Mouse (Mus musculus): ENCODE data around the gene Filip1l. TPM values are rescaled to one million over a fixed set of nuclear protein-coding genes. Genes with fewer than 3 reads are reported as not detected.

Filip1l gene
- polyA plus RNA-seq, 1 experiment from 2014 or later, result 10.5 TPM

DNA sequence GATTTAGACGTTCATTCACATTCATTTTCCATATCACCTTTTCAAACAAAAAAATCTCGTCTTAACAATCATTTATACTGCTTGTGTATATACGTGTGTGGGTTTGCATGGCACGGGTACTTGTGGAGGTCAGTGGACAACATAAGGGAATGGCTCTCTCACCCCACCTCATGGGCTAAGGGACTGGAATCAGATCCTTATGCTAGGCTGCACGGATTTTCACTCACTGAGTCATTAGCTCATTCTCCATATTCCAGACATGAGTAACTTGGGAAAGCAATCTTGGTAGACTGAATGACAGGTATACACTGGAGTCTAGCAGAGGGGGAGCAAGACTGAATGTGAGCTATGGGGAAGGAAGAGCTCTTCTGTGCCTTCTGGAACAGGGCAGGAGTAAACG, 80.8 kb downstream of the Filip1l start:
- DNase-seq (ENCODE audit: low spot score), result no peak

GRCm38 (mm10) chr16:57434640-57435039, 81.7 kb downstream of the Filip1l start:
- peak; percentile 60 for DNase-seq (ENCODE audit: low spot score)

DNA sequence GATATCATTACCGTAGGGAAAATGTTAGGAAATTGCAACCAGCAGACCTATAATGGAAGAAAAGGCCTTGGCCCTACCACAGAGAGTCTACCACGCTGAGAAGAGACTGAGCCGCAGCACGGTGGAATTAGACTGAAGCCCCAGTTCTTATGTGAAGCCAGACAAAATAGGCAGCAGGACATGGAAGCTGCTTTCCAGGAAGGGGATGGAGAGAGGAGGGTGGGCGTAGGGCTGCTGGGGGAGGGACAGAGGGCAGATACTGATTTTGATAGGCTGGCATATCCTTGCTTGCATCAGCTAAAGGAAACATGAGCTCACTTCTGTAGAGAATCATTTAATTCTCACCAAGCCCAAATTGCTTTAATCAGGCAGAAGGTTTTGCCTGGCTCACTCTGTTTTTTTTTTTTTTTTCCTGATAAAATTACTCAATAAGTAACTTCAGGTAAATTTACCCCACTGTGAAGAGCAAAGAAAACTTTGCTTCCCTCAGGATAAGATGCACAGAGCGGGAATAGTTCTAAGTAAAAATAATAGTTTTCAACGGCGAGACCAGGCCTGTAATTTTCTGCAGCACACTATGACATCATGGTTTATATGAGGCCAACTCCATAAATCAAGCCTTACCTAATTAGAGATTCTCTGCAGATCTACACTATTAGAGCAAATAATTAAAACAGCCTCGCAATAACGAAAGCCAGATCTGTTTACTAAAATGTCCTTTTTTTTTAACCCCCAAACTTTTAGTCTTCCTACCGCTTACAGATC, 84.8 kb downstream of the Filip1l start:
- no peak for DNase-seq (ENCODE audit: low spot score)

- no peak for DNase-seq (ENCODE audit: low spot score)
Observed at GRCm38 (mm10) chr16:57438288-57438685, 85.4 kb downstream of the Filip1l start.

GRCm38 (mm10) chr16:57439206-57439605, 86.3 kb downstream of the Filip1l start:
- no peak for DNase-seq (ENCODE audit: low spot score)

DNA sequence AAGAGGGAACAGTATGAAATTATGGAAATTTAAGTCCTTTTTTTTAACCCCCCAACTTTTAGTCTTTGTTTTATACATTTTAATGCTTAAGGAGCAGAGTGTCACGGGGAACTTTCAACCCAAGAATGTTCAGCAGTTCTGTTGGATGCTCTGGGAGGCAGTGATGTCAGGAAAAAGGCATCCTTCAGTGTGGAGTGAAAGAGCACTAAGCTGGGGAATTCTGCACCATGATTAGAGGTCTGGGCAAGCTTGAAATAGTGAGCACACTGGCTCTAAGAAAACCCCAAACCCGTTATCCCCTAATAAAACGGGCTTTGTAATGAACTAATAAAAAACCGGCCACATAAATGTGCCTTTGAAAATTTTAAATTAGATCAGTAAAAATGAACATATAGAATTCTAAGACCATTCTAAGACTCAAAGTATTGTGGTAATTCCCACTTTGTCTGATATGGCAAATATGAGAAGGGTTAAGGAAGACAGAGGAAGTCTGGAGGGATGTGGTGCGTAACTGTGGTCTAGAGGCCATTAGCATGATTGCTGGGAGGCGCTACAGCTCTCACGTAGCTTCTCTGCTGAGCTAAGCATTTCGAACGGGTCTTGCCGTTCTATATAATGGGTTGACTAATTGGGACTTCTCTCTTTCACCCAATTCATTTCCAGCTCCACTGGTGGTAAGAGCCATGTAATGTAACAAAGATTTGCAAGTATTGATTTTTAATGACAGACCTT, 88.0 kb downstream of the Filip1l start:
- no peak for DNase-seq (ENCODE audit: low spot score)

- no peak for DNase-seq (ENCODE audit: low spot score)
Observed at GRCm38 (mm10) chr16:57445096-57446094, 92.5 kb downstream of the Filip1l start.

GRCm38 (mm10) chr16:57453009-57453408, 100.1 kb downstream of the Filip1l start:
- DNase-seq (ENCODE audit: low spot score), result no peak

GRCm38 (mm10) chr16:57454106-57454763, 101.3 kb downstream of the Filip1l start:
- no peak for DNase-seq (ENCODE audit: low spot score)

DNA sequence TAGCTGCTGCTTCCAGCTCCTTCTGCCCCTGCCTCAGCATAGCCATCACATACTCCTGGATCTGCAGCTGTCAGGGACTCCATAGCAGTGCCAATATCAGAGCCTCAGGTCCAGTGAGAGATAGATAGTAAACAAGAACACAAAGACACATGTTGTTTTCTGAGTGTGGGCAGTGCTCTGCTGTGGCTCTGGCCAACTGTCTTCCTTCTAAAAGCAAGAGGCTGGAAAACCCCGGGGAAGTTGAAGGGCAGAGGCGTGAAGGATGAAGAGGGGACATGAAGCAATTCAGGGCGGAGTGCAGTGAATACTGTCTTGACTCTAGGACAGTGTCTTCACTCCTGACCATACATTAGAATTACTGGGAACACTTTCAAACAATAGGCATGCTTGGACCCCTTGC, 102.7 kb downstream of the Filip1l start:
- no peak for DNase-seq (ENCODE audit: low spot score)

DNA sequence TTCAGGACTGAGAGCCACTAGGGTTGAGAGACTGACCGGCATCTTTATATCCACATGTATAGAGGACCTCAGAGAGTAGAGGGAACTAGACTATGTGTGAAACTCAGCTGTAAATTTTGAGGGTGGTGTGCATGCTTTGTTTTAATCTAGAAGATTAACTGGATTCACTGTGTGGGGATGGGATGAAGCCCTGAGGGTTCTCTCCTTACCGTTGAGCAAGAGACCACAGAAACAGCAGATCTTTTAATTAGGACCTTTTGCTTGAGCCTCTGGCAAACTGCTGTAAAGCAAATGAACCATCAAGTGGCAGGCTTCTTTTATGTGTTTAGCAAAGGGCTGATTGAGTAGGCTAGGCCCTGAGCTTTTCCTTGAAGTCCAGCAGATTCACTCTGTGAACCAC, 103.1 kb downstream of the Filip1l start:
- DNase-seq (ENCODE audit: low spot score), result no peak

DNA sequence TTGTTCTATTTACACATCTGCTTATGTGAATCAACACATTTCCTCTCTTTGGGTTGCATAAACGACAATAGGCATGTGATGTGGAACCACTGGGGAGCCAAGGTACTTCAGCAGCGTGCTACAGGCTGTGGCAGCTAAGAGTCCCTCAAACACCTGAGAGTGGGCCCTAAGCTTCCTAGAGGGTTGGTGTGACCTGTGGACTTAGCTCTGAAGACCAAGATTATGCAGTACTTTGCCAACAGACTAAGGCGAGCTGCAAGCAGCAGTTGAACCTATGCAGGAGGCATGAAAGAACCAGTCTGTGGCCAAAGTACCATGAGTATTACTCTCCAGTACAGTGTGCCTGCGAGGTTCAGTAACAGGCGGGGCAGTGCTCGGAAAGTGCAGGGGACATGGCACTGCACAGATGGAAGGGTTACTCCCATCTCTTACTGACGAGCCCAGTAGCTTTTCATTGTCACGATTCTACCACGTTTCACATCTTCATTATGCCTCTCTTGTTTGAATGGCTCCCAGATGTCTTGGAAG, 112.6 kb downstream of the Filip1l start:
- DNase-seq (ENCODE audit: low spot score), result peak; percentile 25

DNA sequence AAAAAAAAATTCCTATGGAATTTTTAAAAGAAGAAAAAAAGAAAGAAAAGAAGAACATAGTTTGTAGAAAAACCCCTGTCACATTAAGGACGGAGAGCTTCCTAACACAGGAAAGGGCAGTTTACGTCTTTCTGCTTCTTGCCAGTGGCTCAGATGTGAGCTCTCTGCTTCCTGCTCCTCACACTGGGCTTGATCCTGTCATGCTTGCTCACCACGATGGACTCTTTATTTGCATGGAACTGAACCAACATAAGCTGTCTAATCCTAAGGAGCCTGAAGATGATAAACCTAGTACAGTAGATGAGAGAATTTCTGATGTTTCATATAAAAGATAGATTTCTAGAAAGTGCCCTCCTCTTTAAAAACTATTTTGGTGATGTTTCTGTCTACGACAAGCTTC, 116.4 kb downstream of the Filip1l start:
- DNase-seq (ENCODE audit: low spot score), result no peak

GRCm38 (mm10) chr16:57469869-57470268, 117.0 kb downstream of the Filip1l start:
- no peak for DNase-seq (ENCODE audit: low spot score)

- DNase-seq (ENCODE audit: low spot score), result no peak
Observed at GRCm38 (mm10) chr16:57470286-57470830, 117.5 kb downstream of the Filip1l start.

DNA sequence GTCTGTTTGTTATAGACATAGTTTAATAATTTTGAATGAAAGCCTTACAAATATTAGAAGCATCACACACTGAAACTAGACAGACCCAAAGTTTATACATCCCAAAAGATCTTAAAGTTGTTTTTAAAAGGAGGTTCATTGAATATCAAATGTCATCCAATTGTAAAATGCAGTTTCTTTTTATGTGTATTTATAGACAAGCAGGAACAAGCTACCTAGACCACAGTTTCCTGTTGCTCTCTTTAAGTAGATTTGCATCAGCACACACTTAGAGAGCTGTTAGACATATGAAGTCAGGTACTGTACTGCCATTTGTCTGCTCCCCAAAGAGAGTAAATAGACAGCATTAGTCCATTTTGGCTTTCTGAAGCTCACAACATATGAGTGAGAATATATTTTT, 118.2 kb downstream of the Filip1l start:
- DNase-seq (ENCODE audit: low spot score), result peak; percentile 78

- DNase-seq (ENCODE audit: low spot score), result no peak
Observed at GRCm38 (mm10) chr16:57473415-57474085, 120.7 kb downstream of the Filip1l start.

DNA sequence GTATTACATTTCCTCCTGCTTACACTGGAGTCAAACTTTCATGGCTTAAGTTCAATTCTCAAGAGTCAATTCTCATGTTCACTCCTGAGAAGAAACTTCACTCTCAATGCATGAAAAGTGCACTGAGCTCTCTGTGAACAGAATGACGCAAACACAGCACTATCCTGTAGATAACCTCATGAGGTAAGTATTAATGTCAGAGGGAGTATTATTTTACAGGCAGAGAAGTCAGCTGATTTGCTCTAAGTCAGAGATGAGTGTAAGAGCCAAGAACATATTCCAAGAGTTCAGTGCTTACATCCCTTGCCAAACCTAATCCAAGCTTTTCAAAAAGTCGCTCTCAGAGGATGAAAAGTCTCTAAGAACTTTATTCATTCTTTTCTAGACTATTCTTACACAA, 125.6 kb downstream of the Filip1l start:
- DNase-seq (ENCODE audit: low spot score), result no peak

DNA sequence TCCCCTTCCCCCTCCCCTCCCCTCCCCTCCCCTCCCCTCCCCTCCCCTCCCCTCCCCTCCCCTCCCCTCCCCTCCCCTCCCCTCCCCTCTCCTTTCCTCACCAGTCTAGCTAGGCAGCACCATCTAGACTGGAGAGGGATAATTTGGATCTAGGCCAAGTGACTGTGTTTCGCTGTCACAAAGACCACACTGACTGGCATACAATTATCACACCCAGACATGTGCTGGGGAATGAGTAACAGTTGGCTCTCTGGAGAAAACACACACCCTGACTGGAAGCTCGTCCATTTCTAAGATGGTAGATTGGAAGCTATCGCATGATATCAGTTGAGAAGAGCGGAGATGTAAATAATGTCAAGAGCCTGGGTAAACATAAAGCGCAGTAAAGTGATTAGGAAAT, 126.9 kb downstream of the Filip1l start:
- no peak for DNase-seq (ENCODE audit: low spot score)

DNA sequence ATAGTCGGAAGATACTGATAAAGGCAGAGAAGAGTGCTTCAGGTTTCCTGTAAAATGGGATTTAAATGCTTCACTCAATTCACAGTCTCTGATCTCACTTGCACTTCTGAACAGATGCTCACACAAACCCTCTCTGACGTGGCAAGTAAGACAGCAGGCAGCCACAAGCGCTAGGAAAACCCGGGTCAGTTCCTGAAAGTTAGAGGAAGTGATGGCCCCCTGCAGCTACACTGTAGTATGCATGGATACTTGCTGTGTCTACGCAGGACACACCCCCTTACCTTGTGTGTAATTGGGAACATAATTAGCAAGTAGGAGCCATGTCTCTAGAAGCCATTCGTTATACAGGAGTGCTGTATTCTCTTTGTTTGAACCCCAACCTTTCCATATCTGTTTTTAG, 129.4 kb downstream of the Filip1l start:
- DNase-seq (ENCODE audit: low spot score), result peak; percentile 23
